Mouse (Mus musculus): Measurements from ENCODE around the gene Gm45716.

The Gm45716 gene

GRCm38 (mm10) chr11:90283601-90284000 is 96.1 kb downstream of the Gm45716 start:
- DNase-seq (ENCODE audit: low spot score): no peak

- no peak for DNase-seq (ENCODE audit: low spot score)
Observed at GRCm38 (mm10) chr11:90284079-90284478, 96.6 kb downstream of the Gm45716 start.

- no peak for DNase-seq (ENCODE audit: low spot score)
Observed at GRCm38 (mm10) chr11:90284623-90285022, 97.1 kb downstream of the Gm45716 start.

- DNase-seq (ENCODE audit: low spot score): no peak
Observed at GRCm38 (mm10) chr11:90286550-90287154, 99.2 kb downstream of the Gm45716 start.

- no peak for DNase-seq (ENCODE audit: low spot score)
Observed at GRCm38 (mm10) chr11:90291156-90291555, 103.7 kb downstream of the Gm45716 start.

GRCm38 (mm10) chr11:90292766-90293165 is 105.3 kb downstream of the Gm45716 start:
- no peak for DNase-seq (ENCODE audit: low spot score)

GRCm38 (mm10) chr11:90294622-90295021 is 107.1 kb downstream of the Gm45716 start:
- no peak for DNase-seq (ENCODE audit: low spot score)
